Mouse (Mus musculus): ENCODE measurements around the gene Pax2.

Pax2 gene

DNA sequence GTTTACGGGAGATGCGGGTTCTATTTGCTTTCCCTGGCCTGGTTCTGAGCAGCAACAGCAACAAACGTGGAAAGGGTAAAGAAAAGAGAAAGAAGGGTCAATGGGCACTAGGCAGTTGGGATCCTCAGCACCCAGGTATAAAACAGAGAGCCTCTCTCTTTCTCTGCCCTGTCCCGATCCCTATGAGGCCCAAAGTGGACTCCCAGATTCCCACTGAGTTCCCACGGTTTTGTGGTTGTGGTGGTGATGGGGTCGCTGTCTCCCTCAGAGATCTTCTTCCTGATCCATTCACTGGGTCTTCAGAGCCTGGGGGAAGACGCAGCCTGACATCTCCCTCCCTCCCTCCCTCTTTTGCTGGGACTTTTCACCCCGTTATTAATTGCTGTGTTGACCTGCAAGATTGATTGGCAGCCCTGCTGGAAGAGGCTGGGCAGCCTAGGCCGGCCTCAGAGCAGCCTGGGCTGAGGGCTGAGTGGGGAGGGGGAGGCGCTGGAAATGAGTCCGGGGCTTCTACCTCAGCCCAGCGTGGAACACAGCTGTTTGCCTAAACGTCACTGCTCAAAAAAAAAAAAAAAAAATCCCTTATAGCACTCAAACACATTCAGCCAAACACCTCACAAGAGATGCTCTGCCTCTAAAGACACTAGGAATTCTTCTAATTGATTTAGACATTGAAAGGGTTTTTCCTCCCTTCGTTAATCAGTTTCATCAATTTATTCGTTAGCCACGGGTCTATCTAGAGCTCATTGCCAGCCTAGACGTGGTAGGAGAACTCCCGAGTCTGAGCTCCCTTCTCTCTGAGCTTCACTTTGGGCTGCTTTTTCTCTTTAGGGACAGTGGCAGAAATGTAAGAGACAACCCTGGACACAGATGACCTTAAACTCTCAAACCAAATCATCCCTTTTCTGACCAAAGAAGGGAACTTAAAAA is 6.5 kb upstream of the Pax2 start:
- DNase-seq: no peak

- peak; percentile 84 to 96 for DNase-seq
Measured at GRCm38 (mm10) chr19:44750051-44751041, 5.5 kb upstream of the Pax2 start.

GRCm38 (mm10) chr19:44751042-44751441 is 4.8 kb upstream of the Pax2 start:
- DNase-seq: no peak

DNA sequence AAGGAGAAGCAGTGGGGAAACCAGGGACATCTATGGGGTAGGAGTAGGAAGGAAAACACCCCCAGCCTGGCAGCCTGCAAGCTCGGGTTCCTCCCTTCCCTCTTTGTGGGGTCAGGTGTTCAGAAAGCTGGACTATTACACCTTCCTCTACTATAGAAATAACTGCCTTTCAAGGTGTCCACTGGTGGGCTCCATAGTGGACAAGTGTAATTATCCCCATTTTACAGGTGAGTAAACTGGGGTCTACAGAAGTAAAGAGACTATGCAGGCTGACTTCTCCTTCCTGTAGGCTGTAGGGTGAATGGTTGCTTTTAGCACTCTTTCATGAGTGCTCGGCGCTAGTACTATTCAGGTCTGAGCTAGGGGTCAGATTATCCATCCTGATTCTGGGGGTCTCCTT is 4.3 kb upstream of the Pax2 start:
- no peak for DNase-seq

GRCm38 (mm10) chr19:44752056-44752940 is 3.5 kb upstream of the Pax2 start:
- DNase-seq: peak in 1 of 2 experiments; percentile 64

- peak in 1 of 2 experiments; percentile 63 for DNase-seq
Measured at GRCm38 (mm10) chr19:44753361-44753760, 2.5 kb upstream of the Pax2 start.

- peak; percentile 87 to 89 for DNase-seq
Measured at GRCm38 (mm10) chr19:44754461-44755377, 1.1 kb upstream of the Pax2 start.

DNA sequence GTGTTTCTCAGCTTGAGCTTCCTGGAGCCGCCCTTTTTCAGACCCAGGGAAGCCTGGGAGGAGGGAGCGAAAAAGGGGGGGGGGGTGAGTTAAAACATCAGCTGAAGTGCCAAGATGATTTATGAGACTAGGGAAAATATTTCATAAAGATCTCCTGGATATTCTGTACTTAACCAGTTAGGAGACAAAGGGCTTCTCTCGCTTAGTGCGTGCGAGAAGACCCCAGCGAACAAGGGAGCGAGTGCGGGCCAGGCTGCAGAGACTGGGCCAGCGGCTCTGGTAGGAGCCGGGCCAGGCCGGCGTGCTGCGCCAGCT is 510 bp upstream of the Pax2 start:
- no peak for DNase-seq

DNA sequence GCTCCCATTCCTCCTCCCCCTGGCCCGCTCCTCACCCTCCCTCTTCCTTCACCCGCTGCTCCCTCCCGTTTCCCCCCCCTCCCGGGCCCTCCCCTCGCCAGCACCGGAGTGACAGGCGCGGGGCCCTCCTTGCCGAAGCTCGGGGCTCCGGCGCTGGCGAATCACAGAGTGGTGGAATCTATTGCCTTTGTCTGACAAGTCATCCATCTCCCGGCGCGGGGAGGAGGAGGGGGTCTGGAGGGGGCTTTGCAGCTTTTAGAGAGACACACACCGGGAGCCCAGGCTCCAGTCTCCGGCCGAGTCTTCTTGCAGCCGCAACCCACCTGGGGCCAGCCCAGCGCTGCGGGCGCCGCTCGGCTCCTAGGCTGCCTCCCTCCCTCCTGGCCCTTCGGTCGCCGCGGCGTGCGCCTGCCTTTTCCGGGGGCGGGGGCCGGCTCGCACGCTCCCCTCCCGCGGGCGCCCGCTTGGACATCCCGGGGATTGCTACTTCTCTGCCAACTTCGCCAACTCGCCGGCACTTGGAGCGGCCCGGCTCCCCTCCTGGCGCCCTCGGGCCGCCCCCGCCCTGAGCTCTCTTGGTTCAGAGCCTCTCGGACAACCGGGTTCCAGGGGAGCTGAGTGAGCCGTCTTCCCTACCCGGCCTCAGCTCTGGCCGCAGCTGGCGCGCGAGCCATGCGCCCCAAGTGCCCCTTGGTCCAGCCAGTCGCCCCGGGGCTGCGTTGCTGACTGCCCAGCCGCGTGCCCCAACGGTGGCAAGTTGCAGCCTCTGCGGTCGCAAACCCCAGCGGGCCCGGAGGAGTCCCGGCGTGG is 781 bp downstream of the Pax2 start:
- peak; percentile 77 to 93 for DNase-seq

- DNase-seq: peak in 1 of 2 experiments; percentile 76
Measured at GRCm38 (mm10) chr19:44757231-44757871, 1.5 kb downstream of the Pax2 start.

DNA sequence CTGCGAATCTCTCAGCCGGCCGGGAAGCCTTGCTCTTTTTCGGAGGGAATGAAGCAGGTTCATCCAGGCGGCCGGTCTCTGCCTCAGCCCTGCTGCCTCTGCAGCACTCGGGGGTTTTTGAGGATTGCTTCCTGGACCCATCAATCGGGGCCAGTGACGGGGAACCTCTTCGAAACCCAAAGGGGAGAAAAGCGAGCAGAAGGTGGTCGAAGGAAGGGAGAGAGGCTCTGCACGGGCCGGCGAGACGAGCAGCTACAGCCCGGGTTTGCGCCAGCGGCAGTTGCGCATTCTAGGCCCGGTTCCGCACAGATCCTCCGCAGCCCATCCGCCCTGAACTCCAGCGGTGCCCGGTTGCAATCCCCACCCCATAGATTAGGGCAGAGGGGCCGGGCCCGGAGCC is 3.0 kb downstream of the Pax2 start:
- DNase-seq: peak in 1 of 2 experiments; percentile 48

- DNase-seq: peak; percentile 31 to 81
Measured at GRCm38 (mm10) chr19:44759531-44760118, 3.8 kb downstream of the Pax2 start.

GRCm38 (mm10) chr19:44760259-44761131 is 4.7 kb downstream of the Pax2 start:
- DNase-seq: no peak

DNA sequence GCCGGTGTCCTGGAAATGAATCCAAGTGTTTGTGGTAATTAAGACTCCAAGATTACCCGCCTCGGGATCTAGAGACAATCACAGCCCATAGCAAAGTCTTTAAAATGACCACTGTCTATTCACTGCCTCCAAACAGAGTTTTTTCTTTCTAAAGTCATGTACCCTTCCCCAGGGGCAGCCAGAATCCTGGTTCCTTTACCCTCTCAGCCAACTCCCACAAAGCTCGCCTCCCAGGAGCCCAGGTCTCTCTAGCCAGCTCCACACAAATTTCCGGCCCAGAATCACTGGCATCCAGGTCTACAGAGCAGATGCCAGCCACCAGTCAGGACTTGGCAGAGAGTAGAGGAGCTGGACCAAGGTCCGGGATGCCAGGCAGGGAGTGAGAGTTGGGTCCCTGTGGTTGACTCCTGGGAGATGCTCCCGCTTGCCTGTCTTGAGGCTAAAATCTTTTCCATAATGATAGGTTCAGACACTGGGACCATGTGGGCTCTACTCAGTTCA is 6.3 kb downstream of the Pax2 start:
- DNase-seq: peak in 1 of 2 experiments; percentile 59

DNA sequence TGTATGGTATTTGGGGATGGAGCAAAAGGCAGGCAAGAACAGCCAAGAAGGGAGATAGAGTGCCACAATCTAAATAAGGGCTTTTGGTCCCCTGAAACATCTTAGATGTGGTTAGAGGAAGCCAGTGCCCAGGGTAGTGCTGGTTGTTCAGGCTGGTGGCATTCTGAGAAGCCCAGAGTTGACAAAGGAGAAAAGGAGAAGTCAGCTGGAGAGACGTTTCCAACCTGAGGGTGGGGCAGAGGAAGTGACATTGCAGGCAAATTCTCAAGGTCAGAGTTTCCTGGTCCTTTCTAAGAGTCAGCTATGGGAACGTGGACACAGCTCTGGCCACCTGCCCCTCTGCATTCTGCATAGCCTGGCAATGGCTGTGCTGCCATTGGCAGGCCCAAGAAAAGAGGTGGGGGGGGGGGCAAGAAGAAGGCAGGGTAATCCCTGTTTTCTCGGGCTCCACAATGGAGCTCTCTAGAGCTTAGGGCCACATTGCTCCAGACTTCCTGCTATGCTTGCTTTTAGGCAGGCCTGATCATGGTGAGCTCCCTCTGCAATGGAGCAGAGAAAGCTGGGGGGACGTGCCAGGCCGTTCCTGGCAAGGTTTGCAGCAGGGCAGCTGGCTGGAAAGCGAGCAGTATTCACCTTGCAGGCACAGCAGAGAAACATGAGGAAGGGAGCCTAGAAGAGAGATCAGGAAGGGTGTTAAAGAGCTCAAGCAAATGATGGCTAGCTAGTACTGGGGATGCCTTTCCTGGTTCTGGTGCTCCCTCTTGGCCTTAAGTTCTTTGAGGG is 14.6 kb downstream of the Pax2 start:
- DNase-seq: no peak

GRCm38 (mm10) chr19:44771499-44771898 is 15.7 kb downstream of the Pax2 start:
- DNase-seq: no peak

- DNase-seq: no peak
Measured at GRCm38 (mm10) chr19:44781987-44782386, 26.1 kb downstream of the Pax2 start.

Measured in kidney, postnatal 25 days (tissue).